Mouse (Mus musculus) ovary, adult 18-20 months (tissue): ENCODE measurements around the gene Agxt.

Source experiments
- DNase-seq: peaks from one replicate; pipeline ENCODE4 v3.0.0; 2022; ENCODE audit warnings: low spot score, mixed read lengths

Gene Agxt

DNA sequence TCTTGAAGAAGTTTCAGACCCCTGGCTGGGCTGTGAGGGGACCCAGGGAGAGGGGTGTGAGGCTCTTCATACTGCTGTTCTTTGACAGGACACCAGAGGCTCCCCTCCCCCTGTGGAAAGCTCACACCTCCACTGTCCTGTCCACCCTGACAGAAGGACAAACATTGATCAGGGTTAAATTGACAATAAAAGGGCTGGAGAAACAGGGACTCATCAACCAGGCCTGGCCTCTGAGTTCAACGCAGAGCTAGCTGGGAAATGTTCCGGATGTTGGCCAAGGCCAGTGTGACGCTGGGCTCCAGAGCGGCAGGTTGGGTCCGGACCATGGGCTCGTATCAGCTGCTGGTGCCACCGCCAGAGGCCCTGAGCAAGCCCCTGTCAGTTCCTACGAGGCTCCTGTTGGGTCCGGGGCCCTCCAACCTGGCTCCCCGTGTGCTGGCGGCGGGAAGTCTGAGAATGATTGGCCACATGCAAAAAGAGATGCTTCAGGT is at the start of gene Agxt:
Gene Agxt (plus strand): TSS at position 205 of the 491 bp plus-strand sequence.
- DNase-seq, result no peak

- no peak for DNase-seq
Measured at GRCm38 (mm10) chr1:93092582-93092981, 42.5 kb upstream of the Agxt start.

- peak; percentile 43 for DNase-seq
Measured at GRCm38 (mm10) chr1:93098956-93099355, 36.1 kb upstream of the Agxt start.

GRCm38 (mm10) chr1:93100243-93100575 is 34.8 kb upstream of the Agxt start:
- no peak for DNase-seq

DNA sequence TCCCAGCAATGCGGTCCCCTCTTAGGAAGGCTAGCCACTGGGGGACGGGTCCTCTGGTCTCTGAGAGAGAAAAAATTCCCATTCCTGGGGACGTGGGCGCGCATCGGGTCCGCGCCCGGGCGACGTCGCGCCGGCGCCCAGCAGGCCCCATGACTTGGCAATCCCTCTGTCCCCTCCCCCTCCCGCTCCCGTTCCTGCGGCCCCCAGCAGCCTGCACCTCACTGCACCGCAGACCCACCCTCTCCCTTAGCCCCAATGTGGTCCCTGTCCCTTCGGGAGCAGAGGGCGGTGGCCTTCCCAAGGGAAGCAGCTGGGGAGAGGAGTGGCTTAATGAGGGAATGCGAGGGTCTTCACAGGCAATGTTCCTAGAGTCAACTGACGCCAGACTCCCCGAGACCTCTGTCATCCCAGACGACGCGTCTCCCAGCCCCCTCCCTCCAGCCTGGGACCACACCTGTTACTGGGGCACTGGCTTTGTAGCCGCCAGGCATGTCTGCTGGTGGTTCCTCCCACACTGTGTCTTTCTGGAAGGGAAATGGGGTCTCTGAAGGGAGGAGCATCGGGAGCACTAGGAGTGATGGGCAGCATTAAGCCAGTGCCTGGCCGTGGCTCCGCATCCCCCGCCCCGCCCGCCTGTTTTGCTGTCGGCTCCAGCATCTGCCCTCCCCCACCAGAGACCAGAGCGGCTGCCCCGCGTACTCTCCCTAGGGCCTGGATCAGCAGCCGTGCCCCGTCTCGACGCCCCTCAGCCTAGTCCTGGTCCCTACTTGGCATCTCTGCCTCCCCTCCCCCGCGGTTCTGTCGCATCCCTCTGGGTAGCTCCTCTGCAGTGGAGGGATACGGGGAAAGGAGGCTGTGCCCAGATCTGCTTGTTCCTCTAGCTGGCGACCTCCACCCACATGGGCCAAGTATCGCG is 34.2 kb upstream of the Agxt start:
- DNase-seq, result no peak

DNA sequence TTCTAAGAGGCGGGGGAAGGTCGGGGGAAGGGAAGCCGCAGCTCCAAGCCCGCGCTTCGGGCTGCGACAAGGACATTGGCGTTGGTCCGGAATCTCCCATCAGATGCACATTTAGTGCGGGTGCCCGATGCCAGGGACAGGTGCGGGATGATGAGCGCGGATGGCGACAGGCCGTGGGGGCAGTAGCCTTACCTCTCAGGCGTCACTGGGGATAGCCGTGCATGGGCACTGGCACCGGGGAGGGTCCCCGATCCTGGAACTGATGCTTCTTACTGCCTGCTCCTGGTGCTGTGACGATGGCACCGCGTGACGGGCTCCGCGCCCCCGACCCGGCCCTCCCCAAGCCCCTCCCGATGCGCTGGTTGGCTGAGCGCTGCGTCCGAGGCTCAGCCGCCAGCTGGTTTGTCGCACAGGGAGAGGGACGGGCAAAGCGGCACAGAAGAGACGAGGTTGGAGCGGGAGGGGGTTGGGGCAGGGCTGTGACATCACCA is 33.4 kb upstream of the Agxt start, which contains the start of gene Kif1a:
Gene Kif1a (minus strand): TSS at position 381 of the 491 bp plus-strand sequence.
- DNase-seq, result no peak

DNA sequence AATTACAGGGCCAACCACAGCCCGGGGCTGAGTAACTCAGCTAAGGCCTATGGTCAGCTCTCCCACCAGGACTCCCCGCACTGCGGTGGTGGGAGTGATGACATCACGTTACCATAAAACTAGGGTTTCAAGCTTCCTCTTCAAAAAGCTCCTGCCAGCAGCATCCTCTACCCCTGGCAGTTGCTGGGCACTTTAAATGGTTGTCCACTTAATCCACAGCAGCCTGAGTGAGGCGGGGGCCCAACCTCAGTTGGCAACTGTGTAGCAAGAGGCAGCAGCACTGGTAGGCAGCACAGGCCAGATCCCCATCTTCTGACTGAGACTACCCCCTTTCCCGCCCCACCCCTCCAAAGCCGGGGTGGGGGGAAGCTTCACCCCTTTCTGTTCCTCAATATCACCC is 32.3 kb upstream of the Agxt start:
- no peak for DNase-seq

DNA sequence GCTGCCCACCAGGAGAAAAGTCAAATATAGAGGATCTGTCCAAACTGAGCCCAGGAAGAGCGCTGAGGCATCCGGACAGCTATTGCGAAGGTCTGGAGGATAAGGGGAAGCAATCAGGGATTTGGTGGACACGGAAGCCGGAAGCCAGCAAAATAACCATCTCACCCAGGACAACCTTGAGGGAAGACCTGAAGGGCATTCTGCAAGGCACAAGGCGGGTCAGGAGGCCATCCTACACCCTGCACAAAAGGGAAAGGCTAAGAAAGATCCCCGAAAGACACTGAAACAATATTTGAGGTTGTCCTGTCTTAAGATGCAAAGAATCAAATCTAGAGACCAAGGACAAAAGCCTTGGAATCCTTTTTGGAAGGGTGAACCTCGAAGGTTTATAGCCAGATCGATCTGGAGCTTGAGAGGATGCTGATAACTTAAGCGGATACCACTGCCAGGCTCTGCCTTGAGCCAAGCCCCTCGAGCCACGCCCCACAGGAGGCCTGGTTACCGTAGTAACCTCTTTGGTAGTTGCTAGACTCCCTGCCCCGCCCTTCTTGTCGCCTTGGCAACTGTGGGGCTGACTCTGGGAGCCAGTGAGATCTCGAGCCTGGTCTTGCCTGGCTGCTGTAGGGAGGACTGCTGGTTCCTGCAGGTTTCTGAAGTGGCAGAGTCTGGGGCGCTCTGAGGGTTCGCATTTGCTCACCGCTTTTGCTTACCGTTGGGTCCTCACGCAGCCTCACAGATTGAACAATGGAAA is 20.2 kb upstream of the Agxt start:
- peak; percentile 80 for DNase-seq

DNA sequence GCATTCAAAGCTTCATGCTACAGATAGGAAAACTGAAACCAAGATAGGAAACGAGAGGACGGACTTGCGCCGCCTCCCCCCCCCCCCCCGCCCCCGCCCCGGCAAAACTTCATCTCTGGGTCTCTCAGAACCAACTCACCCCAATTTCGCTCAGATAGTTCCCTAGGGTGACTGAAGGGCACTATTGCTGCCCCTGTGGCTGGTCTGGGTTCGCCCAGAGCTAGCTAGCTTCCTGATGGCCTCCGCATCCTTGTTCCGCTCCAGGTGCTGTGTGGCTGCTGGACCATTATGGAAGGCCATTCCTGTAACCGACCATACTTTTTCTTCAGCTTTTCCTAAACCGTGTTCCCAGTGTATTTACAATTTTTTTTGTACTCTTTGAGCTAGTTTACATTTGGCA is 19.6 kb upstream of the Agxt start:
- DNase-seq, result no peak

GRCm38 (mm10) chr1:93118816-93119215 is 16.2 kb upstream of the Agxt start:
- DNase-seq, result no peak

GRCm38 (mm10) chr1:93123179-93123854 is 11.7 kb upstream of the Agxt start:
- DNase-seq, result no peak

- peak; percentile 56 for DNase-seq
Measured at GRCm38 (mm10) chr1:93124066-93124465, 11.0 kb upstream of the Agxt start.

DNA sequence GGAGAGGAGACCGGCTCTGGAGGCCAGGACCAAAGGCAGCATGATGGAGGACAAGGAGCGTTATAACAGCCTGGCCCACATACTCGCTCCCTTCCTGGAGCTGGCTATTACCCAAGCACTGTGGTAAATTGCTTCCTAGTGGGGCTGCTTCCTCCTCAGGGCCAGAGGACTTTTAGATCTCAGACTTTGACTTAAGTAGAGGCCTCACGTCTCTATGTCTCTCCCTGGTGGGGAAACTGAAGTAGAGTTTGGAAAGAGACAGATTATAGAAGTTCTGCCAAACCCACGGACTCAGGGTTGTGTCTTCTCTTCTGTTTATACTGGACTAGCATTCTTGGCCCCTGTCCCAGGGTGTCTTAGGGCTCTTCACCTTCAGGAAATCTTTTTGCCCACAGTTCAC is 9.8 kb upstream of the Agxt start:
- peak; percentile 33 for DNase-seq

GRCm38 (mm10) chr1:93128209-93128608 is 6.8 kb upstream of the Agxt start:
- DNase-seq, result no peak

DNA sequence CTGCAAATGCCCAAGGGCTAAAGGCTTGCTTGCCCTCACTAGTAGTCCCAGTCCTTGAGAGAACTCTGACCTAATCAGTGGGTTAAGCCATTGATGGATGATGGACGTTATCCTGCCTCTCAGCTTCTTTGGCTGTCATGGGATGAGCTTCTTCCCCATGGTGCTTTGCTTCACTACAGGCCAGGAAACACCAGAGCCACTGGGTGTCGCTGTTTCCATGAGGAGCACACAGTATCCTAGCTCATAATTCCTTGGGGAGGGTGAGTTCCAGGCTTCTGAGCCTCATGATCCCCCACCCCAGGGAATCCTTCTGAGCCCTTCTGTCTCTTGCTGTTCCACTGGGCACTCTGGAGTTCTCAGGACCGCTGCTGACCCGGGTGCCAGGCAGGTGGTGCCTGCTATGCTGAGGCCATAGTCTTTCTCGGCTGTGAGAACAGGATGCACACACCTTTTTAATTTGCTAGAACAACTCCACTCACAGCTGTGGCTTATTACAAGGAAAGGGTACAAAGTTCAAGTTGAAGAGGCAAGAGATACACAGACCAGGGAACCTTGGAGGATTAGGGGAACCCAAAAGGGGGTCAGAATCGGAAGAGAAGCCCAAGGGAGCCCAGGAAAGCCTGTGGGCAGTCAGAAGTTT is 6.2 kb upstream of the Agxt start:
- DNase-seq, result no peak

GRCm38 (mm10) chr1:93130242-93130983 is 4.6 kb upstream of the Agxt start:
- DNase-seq, result no peak

- no peak for DNase-seq
Measured at GRCm38 (mm10) chr1:93132676-93133075, 2.4 kb upstream of the Agxt start.

GRCm38 (mm10) chr1:93138534-93138933 is 3.5 kb downstream of the Agxt start:
- DNase-seq, result no peak

DNA sequence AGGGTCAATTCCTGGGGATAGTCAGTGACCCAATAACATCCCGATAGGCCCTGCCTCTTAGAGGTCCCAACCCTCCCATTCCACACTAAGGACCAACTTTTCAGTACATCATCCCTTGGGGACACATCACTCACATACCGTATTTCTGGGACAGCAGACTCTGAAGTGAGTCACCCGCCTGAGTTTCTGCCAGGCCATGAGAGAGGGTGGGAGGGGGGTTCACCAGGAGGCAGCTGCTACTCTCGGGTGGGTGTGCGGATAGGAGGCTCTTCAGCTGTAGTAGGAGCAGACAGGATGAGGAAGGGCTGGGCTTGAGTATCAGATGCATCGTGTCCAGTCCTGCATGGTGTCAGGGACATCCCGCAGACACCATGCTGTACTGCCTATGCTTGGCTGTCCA is 4.7 kb downstream of the Agxt start:
- no peak for DNase-seq

DNA sequence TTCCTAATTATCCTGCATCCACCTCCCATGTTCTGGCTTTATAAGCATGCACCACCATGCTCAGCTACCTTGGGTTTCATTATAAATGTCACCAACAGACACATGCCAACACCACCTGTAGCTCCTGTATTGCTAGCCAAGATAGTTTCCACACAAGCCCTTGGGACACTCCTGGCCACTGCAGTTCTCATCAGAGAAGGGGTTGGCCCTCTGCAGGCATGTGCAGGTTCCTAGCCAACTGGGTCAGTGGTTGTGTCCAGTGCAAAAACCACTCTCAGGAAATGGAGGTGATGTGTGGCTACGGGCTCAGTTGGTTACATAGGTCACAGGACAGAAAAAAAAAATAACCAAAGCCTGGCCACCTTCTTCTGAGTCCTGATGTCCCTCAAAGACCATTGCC is 7.8 kb downstream of the Agxt start:
- no peak for DNase-seq

DNA sequence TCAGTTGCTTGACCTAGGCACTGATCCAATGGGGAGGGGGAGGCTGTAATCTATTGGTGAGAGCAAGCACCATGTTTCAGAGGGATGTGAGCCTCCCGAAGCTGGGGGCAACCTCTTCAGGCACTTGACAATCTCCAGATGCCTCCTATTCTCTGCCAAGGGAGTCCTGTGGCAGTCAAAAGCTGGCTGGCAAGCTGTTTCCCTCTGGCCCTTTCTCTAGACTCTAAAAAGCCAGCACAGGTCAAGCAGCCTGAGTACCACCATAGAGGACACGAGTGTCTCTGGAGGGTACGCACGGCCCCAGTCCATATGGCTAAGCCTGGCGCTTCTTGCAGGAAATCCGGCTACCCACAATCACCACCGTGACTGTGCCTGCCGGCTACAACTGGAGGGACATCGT is 9.1 kb downstream of the Agxt start:
- DNase-seq, result no peak
